Mouse (Mus musculus): ENCODE results near the gene Cdh16.
"Not testable (repeated sequence)": the region's sequence is repeated elsewhere in the genome, so short reads cannot be mapped to it uniquely, and the experiment has no call there.

Gene Cdh16

DNA sequence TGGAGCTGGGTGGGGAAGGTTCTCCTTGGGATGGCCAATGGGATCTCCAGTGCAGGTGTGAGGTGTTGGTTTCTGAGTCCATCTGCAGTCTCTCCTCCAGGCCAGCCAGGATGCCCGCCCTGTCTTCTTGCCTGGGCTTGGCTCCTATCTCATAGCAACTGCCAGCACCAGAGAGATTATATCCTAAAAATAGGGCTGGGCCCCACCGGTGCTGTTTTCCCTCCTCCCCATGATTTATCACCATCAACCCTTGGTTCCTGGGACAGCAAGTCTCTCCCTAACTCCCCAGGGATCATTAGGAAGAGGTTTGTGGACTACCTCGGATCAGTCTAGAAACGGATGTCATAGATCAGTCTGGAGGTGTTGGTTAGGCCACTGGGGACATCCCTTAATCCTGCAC lies 11.1 kb downstream of the Cdh16 start:
- DNase-seq (ENCODE audit: low read depth, low spot score): no peak

DNA sequence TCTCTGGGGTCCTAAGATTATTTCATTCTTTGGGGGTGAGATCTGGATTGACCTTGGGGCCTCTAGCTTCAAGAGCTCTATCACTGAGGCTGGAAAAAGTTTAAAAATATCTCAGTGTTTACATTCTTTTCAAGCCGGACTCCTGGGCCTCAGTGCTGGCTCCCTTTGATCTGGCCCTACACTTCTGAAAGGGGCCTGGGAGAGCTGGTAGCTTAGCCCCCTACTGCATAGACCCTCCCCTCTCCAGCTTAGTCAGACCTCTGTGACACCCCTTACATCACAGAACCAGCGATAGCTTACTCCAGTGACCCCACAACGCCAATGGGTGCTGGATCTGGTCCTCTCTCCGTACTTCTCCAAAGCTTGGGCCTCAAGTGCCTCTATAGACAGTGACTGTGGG lies 12.6 kb downstream of the Cdh16 start:
- no peak for DNase-seq (ENCODE audit: low read depth, low spot score)

DNA sequence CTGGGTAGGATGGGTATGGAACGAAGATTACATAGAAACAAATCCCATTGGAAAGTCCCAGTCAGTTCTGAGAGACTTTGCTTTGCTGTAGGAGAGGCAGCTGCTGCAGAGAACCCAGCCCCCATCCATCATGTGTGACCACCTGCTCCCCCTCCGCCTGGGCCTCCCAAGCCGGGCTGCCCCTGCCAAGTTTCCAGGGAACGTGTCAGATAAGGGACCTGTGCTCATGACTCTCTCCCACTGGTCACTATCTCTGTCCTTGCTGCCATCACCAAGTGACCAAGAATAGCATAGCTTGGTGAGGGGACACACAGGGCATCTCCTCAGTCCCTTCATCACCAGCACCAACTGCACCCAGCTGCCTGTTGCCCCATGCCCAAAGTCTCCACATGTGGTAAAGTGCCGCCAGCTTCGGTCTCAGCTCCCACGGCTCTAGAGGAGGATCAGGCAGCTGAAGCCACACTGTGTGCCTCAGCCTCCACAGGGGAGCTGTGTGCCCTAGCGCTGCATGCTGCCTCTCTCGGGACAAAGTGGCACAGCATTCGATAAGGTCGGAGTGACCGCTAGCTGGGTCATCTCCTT lies 13.9 kb downstream of the Cdh16 start:
- no peak for DNase-seq (ENCODE audit: low read depth, low spot score)

DNA sequence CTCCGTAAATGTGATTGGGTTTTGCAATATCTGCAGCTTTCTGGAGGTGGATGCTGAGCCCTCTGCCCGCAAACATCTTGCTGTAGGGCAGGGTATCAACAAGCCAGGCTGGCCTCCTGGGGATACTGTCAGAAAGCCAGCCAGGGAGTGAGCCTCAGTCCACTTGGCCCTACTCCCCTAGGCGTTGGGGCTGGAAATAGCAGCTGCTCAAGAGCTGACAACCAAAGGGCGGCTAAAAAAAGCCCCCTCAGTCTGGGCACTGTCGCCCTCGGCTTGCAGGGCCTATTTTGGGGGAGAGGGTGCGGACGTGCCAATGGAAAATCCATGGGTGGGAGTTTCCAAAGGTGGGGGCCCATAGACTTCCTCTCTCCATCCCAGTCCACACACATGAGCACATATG lies 15.0 kb downstream of the Cdh16 start:
- DNase-seq (ENCODE audit: low read depth, low spot score): no peak

DNA sequence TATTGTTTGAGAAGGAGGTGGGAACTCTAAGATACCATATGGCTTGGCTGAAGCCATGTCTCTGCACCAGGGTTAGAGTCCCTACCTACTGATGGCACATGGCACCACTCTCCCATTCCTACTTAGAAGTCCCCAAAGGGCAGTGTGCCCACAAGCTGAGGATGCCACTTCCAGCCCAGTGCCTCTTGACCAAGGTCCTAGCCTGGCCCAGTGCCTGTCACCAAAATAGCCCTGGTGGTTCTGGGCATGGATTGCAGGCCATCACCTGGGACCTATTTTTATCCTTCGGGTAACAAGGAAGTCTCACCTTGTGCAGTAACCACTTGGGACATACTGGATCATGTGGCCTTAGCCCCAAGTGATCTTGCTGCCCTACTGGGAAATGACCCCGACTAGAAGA lies 16.3 kb downstream of the Cdh16 start:
- DNase-seq (ENCODE audit: low read depth, low spot score): no peak

DNA sequence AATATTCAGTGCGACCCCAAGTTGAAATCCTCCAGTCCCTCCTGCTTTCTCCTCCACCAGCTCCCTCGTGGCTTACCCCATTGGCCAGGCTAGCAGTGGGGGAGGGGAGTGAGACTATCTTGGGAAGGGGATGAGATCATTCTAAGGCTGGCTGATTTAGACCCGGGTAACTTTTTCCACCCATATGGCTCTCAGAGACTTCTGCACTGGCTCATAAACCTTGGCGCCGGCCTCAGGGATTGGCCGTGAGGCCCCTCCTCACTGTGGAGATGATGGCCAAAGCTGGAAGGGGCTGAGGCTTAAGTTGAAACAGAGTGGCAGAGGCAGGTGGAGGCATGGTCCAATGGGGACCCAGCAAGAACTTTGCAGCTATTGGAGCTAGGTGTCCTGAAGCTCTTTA lies 17.9 kb downstream of the Cdh16 start:
- no peak for DNase-seq (ENCODE audit: low read depth, low spot score)

DNA sequence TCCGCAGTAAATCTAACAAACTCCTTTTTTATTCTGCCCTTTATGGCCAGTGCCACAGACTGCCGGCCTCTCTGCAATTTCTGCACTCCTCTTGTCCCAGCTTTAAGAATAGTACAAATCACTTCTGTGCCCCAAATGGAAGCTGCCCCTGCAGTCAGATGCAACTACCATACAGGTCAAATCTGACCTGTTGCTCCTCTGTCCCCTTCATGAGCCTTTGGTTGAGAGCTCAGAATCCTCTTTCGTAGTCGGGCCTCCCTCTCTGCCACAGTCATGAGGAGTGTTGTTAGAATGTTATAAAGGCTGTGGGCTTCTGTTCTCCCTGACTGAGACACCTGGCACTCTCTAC lies 21.0 kb downstream of the Cdh16 start:
- DNase-seq (ENCODE audit: low read depth, low spot score): no peak

DNA sequence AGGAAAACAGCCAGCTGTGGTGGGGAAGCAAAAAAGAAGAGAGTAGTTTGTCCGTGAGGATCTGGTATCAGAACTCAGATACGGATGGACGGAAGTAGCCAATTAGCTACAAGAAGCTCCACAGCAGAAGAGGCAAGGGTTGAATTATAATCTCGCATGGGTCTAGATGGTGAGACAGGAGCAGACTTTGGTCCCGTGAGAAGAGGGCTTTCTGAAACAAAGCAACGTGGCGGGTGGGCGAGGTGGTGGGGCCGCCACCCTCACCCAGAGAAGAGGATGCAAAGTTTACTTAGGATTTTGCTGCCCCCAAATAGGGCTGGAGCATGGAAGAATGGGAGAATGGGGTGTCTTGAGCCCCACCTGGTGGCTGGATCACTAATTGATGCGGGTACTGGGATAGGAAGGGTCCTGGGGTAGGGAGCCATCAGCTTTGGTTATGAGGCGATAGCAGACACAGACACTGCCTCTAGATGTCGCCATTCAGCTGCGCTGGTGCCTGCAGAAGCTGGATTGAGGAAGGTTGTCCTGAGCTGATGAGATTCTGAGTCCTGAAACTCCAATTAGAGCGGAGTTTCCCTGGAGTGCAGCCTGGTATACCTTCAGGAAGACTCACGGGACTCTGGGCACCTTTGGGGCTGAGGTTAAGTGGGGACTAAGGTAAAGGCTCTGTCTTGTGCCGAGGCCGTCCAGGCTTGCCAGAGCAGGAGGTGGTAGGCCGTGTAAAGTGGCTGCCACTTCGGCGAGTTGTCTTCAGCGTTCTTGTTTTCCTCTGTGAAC lies 21.5 kb downstream of the Cdh16 start:
- DNase-seq (ENCODE audit: low read depth, low spot score): peak; percentile 63

DNA sequence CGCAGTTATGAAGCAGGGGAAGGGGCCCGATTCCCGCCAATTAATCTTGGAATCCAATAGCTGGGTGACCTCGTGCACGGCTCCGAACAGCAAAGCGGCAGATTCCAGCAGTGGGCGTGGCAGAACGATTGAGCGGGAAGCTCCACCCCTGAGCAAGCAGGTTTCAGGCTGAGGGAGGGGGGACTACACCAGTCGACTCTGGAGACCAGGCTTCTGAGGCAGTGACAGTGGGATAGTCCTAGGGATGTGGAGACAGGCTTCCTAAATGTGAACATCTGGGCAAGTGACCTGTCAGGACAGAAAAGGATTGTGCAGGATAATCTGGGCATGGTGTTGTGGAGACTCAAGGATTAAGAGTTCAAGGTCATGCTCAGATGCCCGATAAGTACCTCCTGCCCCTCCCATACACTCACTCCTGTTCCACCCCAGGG lies 22.2 kb downstream of the Cdh16 start:
- DNase-seq (ENCODE audit: low read depth, low spot score): no peak

DNA sequence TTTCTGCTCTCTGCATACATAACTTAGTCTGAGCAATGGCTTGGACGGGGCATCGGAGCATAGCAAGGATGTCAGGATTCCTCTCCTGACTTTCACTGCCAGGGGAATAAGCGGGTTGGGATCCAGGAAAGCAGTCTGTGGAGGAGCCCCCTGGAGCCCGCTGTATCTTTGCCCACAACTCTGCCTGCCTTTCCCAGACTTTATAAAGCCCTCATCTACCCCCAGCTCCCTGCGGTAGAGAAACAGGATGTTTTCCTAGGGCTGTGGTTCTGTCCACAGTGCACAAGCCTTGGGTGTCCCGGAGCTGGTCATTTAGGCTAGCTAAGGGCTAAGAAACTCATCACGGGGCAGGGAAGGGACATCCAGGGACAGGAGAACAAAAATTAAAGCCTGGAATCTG lies 22.8 kb downstream of the Cdh16 start:
- DNase-seq (ENCODE audit: low read depth, low spot score): no peak

DNA sequence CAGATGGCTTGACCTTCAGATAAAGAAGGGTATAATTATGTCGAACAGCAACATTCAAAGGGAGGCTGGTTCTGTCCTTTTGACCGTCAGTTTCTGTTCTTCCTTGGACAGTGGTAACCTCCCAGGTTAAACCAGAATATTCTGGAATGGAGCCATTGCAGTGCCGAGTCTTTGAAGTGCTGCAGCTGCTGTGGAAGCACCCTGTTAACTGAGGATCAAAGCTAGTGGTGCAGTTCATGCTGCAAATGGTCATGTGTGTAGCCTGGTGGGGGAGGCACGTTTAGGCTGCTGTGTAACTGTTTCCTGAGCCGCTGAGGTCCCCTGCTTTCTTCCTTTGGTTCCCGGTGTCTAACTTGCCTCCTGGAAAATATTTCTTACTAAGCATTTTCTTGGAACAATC lies 25.7 kb downstream of the Cdh16 start:
- no peak for DNase-seq (ENCODE audit: low read depth, low spot score)

DNA sequence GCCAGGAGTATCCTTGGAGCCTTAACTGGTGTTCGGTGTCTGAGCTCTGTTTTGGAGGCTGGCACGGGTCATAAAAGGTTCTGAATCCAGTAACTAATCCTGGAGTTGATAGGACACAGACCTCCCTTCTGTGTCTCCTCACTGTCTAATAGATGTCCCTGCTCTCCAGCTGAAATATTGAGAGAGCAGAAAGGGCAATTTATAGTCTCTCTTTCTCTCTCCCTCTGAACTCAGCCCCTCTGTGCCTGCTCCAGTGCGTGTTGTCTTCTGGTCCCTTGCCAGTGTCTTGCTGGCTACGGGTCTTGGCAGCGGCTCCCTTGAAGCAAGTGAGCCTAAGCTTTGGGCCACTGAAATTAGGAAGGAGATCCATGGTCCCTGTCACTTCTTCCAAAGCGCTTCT lies 26.5 kb downstream of the Cdh16 start:
- DNase-seq (ENCODE audit: low read depth, low spot score): no peak

DNA sequence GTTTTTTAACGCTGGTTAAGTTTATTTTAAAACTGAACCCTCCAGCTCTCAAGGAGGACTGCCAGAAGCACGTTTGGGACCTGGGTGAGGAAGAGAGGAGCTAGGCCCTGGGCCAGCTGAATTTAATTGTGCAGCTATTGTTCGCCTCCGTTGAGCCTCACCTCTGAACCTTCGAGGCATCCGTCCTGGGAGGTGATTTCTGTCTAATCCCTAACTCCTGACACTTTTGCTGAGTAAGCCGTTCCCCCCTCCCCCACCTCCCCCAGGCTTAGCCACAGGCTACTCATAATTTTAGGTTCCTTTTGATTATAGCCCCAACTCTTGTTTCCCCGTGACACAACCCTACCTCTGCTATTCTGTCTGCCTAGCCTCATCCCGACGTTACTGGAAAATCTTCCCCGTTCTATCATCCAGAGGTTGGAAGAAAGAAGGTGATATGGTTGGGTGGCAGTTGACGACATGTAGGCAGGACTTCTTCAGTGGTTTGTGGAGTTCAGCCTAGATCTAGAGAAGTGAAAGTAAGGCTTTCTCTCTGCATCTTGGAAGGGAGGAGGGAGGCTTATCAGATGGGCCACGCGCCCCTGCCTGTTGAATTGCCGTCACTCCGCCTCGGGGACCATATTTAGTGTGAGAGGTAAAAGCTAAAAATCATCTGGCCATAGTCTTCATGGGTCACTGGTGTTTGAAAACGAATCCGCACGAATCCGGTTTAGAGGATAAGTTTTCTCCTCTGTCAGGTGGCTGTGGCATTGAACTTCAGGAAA lies 28.2 kb downstream of the Cdh16 start:
- no peak for DNase-seq (ENCODE audit: low read depth, low spot score)

DNA sequence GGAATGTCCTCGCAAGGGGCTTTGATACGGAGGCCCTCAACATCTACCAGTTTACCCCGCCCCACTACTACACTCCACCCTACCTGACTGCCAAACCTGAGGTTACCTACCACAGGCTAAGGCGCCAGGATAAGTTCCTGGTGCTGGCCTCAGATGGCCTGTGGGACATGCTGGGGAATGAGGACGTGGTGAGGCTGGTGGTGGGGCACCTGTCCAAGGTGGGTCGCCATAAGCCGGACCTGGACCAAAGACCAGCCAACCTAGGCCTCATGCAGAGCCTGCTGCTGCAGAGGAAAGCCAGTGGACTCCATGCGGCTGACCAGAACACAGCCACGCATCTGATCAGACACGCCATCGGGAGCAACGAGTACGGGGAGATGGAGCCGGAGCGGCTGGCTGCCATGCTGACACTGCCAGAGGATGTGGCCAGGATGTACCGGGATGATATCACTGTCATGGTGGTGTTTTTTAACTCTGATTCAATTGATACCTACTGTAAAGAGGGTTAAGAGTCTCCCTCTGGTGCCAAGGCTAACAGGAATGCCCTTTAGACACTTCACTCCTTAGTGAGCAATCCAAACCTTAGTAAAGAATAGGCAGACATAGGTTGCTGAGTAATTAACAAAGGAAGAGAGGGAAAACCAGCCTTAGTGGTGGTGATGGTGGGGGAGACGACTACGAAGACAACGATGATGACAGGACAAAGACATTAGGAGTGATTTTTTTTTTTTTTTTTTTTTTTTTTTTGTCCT lies 29.4 kb downstream of the Cdh16 start:
- no peak for DNase-seq (ENCODE audit: low read depth, low spot score)

DNA sequence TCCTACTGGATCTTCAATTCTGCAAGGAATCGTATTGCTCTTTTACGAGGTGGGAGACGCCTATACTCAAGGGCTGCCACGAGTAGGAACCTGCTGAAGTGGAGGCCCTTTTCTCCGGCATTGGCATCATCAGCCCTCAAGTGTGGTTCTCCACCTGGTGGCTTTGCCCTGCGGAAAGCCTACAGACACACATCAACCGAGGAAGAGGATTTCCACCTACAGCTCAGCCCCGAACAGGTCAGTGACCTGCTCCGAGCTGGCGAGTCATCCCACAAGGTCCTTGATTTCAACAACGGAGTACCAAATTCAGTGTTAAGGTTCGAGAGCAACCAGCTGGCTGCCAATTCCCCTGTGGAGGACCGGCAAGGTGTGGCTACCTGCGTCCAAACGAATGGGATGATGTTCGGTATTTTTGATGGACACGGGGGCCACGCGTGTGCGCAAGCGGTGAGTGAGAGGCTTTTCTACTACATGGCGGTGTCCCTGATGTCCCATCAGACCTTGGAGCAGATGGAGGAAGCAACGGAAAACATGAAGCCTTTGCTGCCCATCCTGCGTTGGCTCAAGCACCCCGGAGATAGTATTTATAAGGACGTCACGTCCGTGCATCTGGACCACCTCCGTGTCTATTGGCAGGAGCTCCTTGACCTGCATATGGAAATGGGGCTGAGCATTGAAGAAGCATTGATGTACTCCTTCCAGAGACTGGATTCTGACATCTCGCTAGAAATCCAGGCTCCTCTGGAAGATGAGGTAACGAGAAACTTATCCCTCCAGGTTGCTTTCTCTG lies 30.5 kb downstream of the Cdh16 start:
- no peak for DNase-seq (ENCODE audit: low read depth, low spot score)

DNA sequence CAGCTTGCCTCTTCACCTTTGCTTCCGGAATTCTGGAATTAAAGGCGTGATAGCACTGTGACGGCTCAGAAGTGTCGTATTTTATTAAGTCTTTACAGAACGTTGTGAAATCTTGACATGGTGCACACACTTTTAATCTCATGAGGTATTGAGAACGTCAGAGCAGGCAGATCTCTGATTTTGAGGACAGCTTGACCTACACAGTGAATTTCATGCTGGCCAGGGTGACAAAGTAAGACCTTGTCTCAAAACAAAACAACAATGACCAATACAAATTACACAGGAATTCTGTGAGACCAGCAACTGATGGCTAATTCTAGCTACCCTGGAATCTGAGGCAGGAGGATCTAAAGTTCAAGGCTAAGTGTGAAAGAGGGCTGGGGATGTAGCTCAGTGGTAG lies 31.6 kb downstream of the Cdh16 start:
- no peak for DNase-seq (ENCODE audit: low read depth, low spot score)

DNA sequence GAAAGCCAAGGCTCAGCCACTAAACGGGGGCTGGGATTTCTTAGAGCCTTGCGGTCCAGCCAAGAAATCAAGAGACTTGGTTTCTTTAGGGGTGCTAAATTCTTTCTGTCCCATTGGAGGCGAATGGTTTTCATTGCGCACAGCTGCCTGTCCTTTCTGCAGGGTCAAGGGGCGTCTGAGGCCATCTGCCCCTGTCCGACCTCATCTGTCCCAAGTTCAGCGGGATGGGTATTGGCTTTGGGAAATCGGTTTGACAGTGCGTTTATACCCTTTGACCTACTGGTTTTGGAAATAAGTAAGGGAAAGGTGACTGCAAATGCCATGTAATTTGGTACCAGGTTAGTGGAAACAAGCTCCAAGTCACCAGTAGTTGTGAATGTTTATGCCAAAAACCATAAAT lies 32.3 kb downstream of the Cdh16 start:
- no peak for DNase-seq (ENCODE audit: low read depth, low spot score)

DNA sequence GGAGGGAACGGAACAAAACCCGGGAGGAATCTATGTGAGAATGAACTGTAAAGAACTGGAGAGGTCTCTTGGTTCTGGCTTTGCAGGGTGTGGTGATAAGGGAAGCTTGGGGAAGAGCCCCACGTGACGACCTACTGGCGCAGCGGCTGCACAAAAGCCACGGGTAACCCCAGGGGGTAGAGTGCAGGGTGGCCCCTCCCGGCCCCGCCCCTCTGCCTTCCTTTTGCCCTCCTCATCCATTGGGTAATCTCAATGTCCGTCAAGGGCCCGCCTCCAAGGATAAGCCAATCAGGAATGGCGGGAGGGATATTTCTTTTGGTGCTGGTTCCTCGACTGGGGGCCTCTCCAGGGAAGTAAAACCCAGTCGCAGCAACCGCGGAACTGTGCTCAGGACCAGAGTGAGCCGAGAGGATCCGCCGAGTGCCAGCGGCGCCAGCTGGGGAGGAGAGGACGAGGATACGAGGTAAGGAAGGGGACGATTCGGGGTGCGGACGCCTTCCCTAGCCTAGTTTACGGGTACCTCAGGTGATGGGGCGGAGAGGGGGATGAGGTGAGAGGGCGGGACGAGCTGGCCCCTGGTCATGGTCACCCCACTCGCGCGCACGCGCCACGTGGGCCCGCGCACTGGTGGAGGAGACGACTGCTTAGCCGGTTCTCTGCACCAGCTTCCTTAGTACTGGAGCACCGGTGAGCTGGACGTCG lies 32.9 kb downstream of the Cdh16 start, which contains the start of gene Pdp2:
Pdp2 (plus strand) TSS at position 319 of the 702 bp plus-strand sequence.
- peak; percentile 91 for DNase-seq (ENCODE audit: low read depth, low spot score)

DNA sequence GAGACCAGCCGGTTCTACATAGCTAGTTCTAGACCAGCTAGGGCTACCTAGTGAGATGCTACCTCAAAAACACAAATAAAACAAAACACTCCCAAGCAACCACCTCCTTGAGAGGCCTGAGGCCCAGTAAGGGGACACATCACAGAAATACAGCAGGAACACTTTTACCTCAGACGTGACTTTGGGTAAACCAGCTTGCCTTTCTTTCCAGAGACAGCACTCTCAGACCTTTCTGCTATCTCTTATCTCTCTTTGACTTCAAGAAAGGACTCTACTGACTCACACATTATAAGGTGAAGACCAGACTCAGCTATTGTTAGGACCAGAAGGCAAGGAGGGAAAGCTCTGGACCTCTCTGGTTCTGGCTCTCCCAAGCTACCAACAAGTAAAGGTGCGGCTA lies 33.9 kb downstream of the Cdh16 start:
- DNase-seq (ENCODE audit: low read depth, low spot score): no peak

DNA sequence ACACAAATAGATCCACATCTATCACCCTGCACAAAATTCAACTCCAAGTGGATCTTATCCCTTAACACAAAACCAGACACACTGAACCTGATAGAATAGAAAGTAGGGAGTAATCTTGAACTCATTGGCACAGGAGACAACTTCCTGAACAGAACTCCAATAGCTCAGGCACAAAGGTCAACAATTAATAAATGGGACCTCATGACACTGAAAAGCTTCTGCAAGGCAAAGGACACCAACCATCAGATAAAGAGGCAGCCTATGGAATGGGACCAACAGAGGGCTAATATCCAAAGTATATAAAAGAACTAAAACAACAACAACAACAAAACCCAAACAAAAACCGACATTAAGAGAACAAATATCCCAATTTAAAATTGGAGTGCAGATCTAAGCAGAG lies 39.7 kb downstream of the Cdh16 start:
- DNase-seq (ENCODE audit: low read depth, low spot score): no peak

DNA sequence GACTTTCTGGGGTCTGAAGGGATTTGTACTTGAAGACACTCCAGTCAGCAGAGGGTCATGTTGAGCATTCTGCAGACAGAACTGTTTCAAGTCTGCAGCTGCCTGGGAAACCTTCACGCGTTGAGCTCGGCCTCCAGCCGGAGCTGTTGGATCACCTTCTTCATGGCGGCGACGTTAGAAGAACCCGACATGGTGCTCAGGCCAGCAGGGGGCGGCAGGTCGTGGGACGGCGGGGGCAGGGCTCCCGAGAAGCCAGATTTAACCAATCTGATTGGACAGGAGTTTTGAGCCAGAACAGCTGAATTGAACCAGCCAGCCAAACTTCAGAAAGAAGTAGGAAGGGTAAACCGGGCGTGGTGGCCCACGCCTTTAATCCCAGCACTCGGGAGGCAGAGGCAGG lies 46.6 kb downstream of the Cdh16 start:
- not testable (repeated sequence) for DNase-seq (ENCODE audit: low read depth, low spot score)

Data from telencephalon, adult 2 months (tissue).